Mouse (Mus musculus) liver, embryonic 11.5 days (tissue): ENCODE measurements around the gene Msrb1. TPM values are rescaled to one million over a fixed set of nuclear protein-coding genes. Genes with fewer than 3 reads are reported as not detected.

ENCODE experiments used
- ATAC-seq: fragments of 200-750 bp; cut with Nextera tagmentation; replicated peaks from 2 replicates; pipeline ENCODE4 v1.8.0; 2017; ENCODE audit warnings: moderate number of reproducible peaks, mild to moderate bottlenecking, moderate TSS enrichment, moderate library complexity; ENCODE audit not compliant: low FRiP score
- DNase-seq: peaks from one replicate; pipeline ENCODE4 v3.0.0-alpha.2; 2017; ENCODE audit warnings: low spot score
- H3K27ac ChIP-seq: fragments of 300-500 bp; sonication (generic); 2 replicates; pipeline ENCODE4 v1.5.1; 2014; ENCODE audit warnings: mild to moderate bottlenecking, low read depth, low read length, control low read depth
- H3K27me3 ChIP-seq: fragments of 300-500 bp; sonication (generic); replicated peaks from 2 replicates; pipeline ENCODE4 v1.6.1; 2014; ENCODE audit warnings: low read length, mixed read lengths; ENCODE audit not compliant: control insufficient read depth, insufficient read depth
- H3K36me3 ChIP-seq: fragments of 300-500 bp; sonication (generic); 2 replicates; pipeline ENCODE4 v1.6.1; 2014; ENCODE audit warnings: mild to moderate bottlenecking, low read length, moderate library complexity, mixed read lengths; ENCODE audit not compliant: control insufficient read depth, insufficient read depth
- H3K4me1 ChIP-seq: fragments of 300-500 bp; sonication (generic); replicated peaks from 2 replicates; pipeline ENCODE4 v1.6.1; 2014; ENCODE audit warnings: low read length, mixed read lengths; ENCODE audit not compliant: control insufficient read depth, insufficient read depth
- H3K4me2 ChIP-seq: fragments of 300-500 bp; sonication (generic); 2 replicates; pipeline ENCODE4 v1.6.1; 2014; ENCODE audit warnings: mild to moderate bottlenecking, control low read depth, moderate library complexity
- H3K4me3 ChIP-seq: fragments of 300-500 bp; sonication (generic); 2 replicates; pipeline ENCODE4 v1.5.1; 2014; ENCODE audit warnings: low read depth, low read length, control low read depth
- H3K9ac ChIP-seq: fragments of 300-500 bp; sonication (generic); 2 replicates; pipeline ENCODE4 v1.6.1; 2014; ENCODE audit warnings: low read depth, low read length, control low read depth
- H3K9me3 ChIP-seq: fragments of 300-500 bp; sonication (generic); 2 replicates; pipeline ENCODE4 v1.6.1; 2016; ENCODE audit warnings: low read length, inconsistent platforms, mixed read lengths; ENCODE audit not compliant: control insufficient read depth
- WGBS: fragments of 180-500 bp; shearing (Covaris S2); extraction: QIAGEN DNeasy Blood & Tissue Kit; methylation state at CpG from one replicate; pipeline ENCODE4 v1.1.7; 2014; 5-methylcytosine and 5-hydroxymethylcytosine counted together
- polyA plus RNA-seq: library from polyadenylated mRNA; unstranded; fragments of >200 nt; fragmentation: Nextera tagmentation; extraction: Ambion mirVana; gene quantifications from 2 replicates; pipeline ENCODE4 v1.2.1, GENCODE M21; 2014

Gene Msrb1
- polyA plus RNA-seq, 1 experiment from 2014 or later = 31.0 TPM

DNA sequence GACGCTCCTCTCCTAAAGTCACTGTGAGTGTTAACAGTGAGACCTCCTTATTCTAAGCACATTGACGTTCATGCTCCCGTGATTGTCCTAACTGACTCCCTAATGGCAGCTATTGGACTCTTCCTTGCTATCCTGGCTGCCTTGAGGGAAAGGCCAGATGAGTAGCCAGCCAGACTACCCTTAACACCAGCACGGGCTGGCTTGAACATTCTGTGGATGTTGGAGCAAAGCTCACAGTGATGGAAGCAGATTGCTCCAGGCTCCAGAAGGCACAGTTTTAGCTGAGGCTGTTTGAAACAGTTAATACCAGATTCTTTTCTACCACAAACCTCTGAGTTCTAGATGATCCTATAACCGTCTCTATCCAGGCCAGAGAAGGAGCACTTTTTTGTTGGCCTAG is 7.5 kb downstream of the Msrb1 start:
- no peaks in the 10 kb centered on the region for H3K4me1 ChIP-seq
- H3K27me3 ChIP-seq = no peaks in the 10 kb centered on the region
- WGBS = 72% methylated on average over 5 of the region's 5 CpGs
- no peaks in the 10 kb centered on the region for H3K9me3 ChIP-seq
- no peaks in the 10 kb centered on the region for H3K36me3 ChIP-seq
- DNase-seq (no peak), ATAC-seq (no peak)
- H3K4me2 ChIP-seq = no peak overlapping the region
- H3K4me3 ChIP-seq = no peak overlapping the region
- no peak overlapping the region for H3K27ac ChIP-seq
- H3K9ac ChIP-seq = no peak overlapping the region

DNA sequence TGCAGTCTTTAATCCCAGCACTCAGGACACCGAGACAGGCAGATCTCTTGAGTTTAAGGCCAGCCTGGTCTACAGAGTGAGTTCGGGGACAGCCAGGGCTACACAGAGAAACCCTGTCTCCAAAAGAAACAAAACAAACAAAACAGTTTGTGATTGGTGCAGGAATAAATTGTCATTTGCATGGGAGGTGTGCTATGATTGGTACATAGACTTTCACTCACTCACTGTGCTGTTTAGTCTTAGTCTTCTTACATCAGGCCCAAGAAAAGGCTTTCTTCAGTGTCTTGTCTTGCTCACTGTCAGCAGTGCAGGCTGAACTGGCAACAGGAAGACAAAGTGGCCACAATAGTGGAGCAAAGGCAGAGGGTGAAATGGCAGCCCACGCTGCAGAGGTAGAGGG is 7.9 kb downstream of the Msrb1 start:
- WGBS = 76% methylated on average over 3 of the region's 3 CpGs
- ATAC-seq (no peak), DNase-seq (no peak)
- H3K27ac ChIP-seq = no peak overlapping the region
- H3K27me3 ChIP-seq = no peaks in the 10 kb centered on the region; the same call in 1 of the 2 replicates
- no peaks in the 10 kb centered on the region for H3K4me1 ChIP-seq
- H3K36me3 ChIP-seq = no peaks in the 10 kb centered on the region
- H3K9me3 ChIP-seq = no peaks in the 10 kb centered on the region
- no peak overlapping the region for H3K4me3 ChIP-seq
- H3K4me2 ChIP-seq = no peak overlapping the region
- H3K9ac ChIP-seq = no peak overlapping the region

DNA sequence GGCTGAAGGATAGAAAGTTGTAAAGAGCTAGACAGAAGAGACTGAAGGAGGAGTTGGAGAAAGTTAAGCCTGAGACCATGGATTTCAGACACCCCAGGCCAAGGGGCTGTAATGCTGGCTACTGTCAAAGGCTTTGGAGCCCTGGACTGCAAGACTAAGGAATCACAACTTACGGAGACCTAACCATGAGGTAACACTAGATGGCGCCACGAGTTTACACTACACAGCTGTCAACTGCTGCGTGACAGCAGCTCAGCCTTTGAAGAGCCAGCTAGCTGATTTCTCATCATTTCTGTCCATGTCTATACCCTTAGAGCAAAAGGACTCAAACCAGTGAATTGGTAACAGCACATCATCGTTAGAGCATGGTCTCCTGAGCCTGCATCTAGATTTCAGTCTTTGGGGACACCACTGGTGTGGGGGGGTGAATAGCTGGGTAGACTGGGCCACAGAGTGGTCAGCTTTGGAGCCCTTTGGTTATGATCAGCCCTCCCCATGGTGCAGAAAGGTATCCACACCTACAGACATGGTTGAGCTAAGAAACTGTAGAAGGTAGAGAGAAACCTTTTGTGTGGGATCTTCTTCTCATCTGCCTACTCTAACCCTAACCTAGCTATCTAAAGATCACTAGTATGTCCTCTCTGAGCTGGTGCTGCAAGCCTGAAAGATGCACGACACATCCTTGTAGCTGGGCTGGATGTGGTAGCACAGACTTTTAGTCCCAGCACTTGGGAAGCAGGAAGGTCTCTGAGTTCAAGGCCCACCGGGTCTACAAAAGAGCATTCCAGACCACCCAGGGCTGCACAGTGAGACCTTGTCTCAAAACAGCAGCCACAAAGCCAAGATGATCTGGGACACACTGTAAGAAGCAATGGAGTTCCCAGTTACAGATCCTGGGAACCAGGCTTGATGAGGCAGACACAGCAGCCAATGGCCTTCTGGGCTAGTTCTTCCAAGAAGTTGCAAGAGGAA is 9.4 kb downstream of the Msrb1 start:
- ATAC-seq = peak; percentile 77
- H3K4me2 ChIP-seq = no peak overlapping the region
- 21% methylated on average over 7 of the region's 7 CpGs for WGBS

DNA sequence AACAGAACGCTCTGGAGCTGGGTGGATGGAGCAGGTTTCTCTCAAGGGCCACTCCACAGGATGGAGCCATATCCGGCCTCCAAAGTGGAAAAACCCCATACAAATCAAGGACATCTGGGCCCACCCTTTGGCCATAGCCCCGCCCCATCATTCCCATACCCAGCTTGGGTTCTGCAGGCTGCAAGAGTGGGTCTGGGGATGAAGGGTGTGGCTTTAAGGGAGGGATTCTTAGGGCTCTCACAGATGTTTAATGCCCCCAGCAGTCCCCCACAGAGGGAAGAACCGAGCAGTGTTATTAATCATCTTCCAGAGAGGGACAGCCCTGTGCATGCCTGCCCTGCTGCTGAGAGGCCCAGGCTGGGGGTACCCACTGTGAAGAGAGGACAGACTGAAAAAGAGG is 10.5 kb downstream of the Msrb1 start:
- Histone ChIP-seq H3K4me2 (no peak overlapping the region), H3K4me3 (no peak overlapping the region), H3K27me3 (peaks cover 22% of the 10 kb centered on the region), H3K4me1 (no peaks in the 10 kb centered on the region), H3K27ac (no peak overlapping the region), H3K9me3 (no peaks in the 10 kb centered on the region), H3K9ac (no peak overlapping the region), H3K36me3 (no peaks in the 10 kb centered on the region)
- ATAC-seq (no peak), DNase-seq (no peak)
- 39% methylated on average over 4 of the region's 4 CpGs for WGBS

More for the DNA sequence above, 9.4 kb downstream of the Msrb1 start:
- Histone ChIP-seq H3K27me3 (peaks cover 11% of the 10 kb centered on the region), H3K4me3 (no peak overlapping the region), H3K4me1 (no peaks in the 10 kb centered on the region), H3K9ac (no peak overlapping the region), H3K27ac (no peak overlapping the region), H3K36me3 (no peaks in the 10 kb centered on the region), H3K9me3 (no peaks in the 10 kb centered on the region)
- peak; percentile 54 for DNase-seq

DNA sequence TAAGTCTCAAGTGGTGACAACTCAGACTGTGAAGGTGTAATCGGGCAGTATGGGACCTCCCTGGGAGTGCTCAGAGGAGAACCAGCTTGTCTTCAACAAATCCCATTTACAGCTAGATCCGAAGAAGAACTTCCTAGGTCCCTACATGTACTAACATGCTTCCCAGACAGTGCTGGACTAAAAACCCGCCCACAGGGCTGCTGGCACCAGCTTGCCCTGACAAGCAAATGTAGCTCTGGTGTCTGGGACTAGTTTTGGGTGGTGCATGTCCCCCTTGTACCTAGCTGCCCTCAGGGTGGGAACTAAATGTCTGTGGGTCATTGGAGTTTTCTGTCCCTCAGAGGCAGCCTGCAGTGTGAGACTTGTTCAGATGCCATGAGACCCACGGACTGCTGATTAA is 15.1 kb downstream of the Msrb1 start:
- no peak for ATAC-seq
- Histone ChIP-seq H3K4me2 (no peak overlapping the region), H3K4me1 (peaks cover 10% of the 10 kb centered on the region), H3K27me3 (peaks cover 66% of the 10 kb centered on the region), H3K4me3 (no peak overlapping the region), H3K9ac (no peak overlapping the region), H3K9me3 (no peaks in the 10 kb centered on the region), H3K36me3 (no peaks in the 10 kb centered on the region), H3K27ac (no peak overlapping the region)
- WGBS = 16% methylated on average over 4 of the region's 4 CpGs
- no peak for DNase-seq

DNA sequence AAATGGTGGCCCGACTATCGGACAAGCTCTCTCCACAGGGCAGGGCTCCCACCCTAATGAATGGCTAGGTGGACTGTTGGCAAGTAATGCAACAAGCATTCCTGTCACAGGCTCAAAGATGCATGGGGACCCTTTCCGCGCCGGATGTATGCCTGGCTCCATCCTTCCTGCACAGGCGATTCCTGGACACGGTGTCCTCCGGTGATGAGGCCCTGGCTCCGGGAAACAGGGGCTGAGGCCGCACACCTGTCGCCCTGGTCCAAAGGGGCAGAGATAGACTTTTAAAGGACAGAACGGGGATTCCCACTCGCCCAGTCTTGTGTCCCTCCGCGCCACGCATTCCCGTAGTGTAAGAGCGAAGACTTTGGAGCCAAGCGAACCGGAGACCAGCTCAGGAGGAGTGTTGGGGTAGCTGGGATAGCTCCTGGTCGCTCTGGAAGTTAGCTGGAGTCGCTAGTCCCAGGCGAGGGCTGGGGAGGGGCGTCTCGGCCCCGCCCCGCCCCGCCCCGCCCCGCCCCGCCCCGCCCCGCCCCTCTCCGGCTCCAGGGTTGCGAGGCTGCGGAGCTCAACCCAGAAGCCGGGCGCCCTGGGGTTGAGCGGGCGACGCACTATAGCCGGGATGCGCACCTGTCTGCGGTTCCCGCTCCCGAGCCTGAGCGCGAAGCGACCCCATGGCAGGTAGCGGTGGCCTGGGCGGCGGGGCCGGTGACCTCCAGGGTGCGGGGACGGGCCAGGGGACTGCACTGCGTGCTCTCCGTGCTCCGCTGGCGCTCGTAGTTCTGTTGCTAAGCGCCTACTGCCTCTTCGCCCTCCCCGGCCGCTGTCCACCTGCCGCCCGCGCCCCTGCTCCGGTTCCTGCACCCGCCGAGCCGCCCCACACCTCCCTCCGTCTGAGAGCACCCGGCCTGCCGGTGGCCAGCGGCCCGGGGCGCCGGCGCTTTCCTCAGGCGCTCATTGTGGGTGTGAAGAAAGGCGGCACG is 16.3 kb downstream of the Msrb1 start, which contains the start of gene Hs3st6:
TSS of gene Hs3st6 (plus strand) at position 574 of the 980 bp plus-strand sequence.
- H3K4me3 ChIP-seq = peak within 1 kb of the TSS; percentile 61
- H3K4me2 ChIP-seq = peak within 1 kb of the TSS; percentile 96
- no peak within 1 kb of the TSS for H3K27ac ChIP-seq
- WGBS = 1% methylated on average over 72 of the region's 82 CpGs
- peaks cover 10% of the 10 kb centered on the region for H3K4me1 ChIP-seq
- peak; percentile 83 for ATAC-seq
- DNase-seq = peak; percentile 73
- H3K9me3 ChIP-seq = no peaks in the 10 kb centered on the region
- peaks cover 71% of the 10 kb centered on the region for H3K27me3 ChIP-seq
- H3K9ac ChIP-seq = peak within 1 kb of the TSS; percentile 48; the same call in 1 of the 2 replicates
- H3K36me3 ChIP-seq = no peaks in the 10 kb centered on the region

DNA sequence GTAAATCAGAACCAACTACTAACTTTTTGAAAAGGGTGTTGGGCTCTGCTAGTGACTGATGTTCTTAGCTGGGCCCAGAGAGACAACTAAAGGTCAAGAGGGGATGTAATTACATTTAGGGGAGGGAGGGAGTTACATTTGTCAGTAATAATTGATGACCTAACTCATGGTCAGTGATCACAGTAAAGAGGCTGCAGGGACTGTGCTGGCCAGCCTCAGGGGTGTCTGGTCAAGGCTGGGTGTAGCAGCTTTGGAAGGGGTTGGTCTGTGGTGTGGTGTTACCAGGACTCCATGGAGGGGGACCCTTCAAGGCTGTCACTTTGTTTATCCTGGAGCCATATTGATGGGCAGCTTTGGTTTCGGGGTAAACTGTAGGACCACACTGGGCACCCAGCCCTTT is 21.0 kb downstream of the Msrb1 start:
- Histone ChIP-seq H3K27me3 (peaks cover 51% of the 10 kb centered on the region), H3K4me2 (no peak overlapping the region), H3K9ac (no peak overlapping the region), H3K4me3 (no peak overlapping the region), H3K36me3 (no peaks in the 10 kb centered on the region), H3K4me1 (peaks cover 7% of the 10 kb centered on the region), H3K9me3 (no peaks in the 10 kb centered on the region), H3K27ac (no peak overlapping the region)
- no peak for DNase-seq
- ATAC-seq = no peak
- 90% methylated on average over 1 of the region's 1 CpGs for WGBS

DNA sequence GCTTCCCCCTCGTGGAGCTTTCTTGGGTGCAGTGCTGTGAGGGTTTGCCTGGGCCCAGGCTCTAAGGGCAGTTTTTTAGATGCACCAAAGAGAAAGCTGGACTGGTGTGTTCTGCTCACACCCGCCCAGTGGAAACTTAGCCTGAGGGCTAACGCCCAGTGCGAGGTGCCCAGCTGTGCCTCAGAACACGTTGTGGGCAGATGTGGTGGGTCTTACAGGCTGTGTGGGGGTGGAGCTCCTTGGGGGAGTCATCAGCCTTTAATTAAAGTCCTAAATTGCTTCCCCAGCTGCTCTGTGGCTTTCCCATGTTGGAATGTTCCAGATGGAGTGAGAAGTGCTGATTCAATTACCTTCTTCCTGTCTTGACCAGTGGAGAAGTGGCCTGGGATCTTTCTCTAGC is 24.7 kb downstream of the Msrb1 start:
- WGBS = 50% methylated on average over 5 of the region's 5 CpGs
- no peak for ATAC-seq
- DNase-seq = no peak

More for the DNA sequence above, 24.7 kb downstream of the Msrb1 start:
- H3K9me3 ChIP-seq = no peaks in the 10 kb centered on the region
- H3K4me1 ChIP-seq = no peaks in the 10 kb centered on the region
- no peak overlapping the region for H3K4me3 ChIP-seq
- no peaks in the 10 kb centered on the region for H3K36me3 ChIP-seq
- H3K27me3 ChIP-seq = peaks cover 20% of the 10 kb centered on the region
- H3K27ac ChIP-seq = no peak overlapping the region
- no peak overlapping the region for H3K9ac ChIP-seq
- no peak overlapping the region for H3K4me2 ChIP-seq
